Mouse (Mus musculus) c-Kit-positive CD71-positive TER-119-positive erythroid progenitor cells, embryonic 14.5 days (primary cell): ENCODE data around the gene Fam229a.

Experiments used
- DNase-seq: peaks from one replicate; pipeline ENCODE4 v3.0.0-alpha.2; 2013; ENCODE audit warnings: low spot score

Fam229a gene

DNA sequence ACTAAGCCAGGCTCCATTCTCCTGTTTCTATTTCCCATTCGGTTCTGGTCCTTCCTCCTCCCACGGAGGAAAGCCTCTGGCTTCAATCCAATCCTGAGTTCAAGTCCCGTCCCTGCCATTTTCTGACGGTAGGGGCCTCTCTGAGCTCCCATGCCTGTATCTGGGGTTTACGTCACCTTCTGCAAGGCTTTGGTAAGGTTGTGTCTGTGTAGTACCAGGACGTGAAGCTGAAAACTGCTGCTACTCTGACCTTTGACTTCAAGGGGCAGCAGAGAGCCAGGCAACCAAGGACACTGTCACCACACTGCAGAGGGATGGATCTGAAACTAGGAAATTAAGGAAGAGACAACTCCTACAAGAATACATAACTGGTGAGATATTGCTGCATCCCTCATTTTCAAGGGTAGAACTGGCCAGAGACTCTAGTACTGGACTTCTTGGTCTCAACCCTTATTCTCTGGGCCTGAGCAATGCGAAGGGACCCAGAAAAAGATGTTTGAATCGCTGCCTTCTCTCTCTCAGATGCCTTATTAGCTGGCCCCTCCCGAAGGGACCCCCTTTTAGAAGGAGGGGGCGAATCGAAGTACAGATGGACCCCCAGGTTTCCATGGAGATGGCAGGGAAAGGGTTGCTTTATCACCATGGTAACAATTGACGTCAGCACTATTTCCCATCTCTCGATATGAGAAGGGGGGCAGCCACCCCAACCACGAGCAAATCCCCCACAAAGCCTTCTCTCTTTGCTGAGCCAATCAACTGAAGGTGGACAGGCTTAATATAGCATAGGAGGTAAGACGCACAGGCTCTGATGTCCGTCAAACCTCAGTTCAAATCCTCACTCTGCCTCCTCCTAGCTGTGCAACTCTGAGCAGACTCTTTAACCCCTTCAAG, 4.9 kb downstream of the Fam229a start:
- DNase-seq, result no peak

DNA sequence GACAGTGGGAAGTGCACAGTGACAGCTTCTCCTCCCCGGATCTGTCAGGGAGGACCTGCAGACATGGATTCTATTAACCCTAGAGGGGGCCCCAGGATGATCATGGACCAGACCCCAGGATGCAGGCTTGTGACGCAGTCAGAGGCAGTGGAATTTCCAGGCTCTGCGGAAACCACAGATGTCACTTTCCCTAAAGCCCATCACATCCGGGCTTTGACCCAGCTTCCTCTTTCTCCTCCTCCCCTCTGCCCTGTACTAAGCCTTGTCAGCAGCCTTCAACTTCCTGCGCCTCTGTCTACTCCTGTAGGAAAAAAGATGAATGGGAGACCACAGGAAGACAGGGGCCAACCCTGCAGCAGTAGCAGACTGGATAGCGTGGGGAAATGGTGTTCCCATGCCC, 5.6 kb downstream of the Fam229a start:
- DNase-seq, result no peak

DNA sequence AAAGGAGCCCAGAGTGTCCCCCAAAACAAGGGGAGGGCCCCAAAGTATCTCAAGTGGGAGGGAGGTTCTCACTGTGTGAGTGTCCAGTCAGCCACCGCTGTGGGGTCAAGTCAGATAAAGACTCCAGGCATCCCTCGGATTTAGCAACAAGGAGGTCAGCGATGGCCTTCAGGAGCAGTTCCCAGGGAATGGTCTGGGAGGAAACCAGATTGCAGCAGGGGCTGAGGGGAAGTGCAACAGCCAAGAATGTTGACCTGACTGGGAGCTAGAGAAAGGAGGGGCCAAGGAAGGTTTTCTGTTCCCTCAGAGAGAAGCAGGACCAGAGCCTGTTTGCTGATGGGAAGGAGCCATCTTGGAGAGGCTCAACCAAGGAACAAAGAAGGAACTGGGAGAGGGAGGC, 8.0 kb downstream of the Fam229a start:
- DNase-seq, result no peak

DNA sequence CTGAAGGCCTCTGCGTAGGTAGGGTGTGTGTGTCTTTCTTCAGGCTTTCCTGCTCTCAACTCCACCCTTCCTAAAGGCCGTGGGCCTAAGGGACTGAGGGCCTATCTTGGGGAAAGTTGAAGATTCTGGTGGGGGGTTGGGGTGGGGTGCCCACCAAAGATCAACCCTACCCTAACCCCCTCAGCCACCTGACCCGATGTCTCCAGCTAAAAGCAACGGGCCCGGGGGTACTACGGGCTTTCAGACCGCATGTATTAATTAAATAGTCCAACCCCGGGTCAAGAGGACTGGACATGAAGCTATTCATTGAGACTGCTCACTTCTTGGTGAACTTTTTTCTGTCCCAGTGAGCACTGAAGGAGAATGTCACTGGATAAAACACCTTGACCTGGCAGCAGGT, 9.0 kb downstream of the Fam229a start:
- no peak for DNase-seq

DNA sequence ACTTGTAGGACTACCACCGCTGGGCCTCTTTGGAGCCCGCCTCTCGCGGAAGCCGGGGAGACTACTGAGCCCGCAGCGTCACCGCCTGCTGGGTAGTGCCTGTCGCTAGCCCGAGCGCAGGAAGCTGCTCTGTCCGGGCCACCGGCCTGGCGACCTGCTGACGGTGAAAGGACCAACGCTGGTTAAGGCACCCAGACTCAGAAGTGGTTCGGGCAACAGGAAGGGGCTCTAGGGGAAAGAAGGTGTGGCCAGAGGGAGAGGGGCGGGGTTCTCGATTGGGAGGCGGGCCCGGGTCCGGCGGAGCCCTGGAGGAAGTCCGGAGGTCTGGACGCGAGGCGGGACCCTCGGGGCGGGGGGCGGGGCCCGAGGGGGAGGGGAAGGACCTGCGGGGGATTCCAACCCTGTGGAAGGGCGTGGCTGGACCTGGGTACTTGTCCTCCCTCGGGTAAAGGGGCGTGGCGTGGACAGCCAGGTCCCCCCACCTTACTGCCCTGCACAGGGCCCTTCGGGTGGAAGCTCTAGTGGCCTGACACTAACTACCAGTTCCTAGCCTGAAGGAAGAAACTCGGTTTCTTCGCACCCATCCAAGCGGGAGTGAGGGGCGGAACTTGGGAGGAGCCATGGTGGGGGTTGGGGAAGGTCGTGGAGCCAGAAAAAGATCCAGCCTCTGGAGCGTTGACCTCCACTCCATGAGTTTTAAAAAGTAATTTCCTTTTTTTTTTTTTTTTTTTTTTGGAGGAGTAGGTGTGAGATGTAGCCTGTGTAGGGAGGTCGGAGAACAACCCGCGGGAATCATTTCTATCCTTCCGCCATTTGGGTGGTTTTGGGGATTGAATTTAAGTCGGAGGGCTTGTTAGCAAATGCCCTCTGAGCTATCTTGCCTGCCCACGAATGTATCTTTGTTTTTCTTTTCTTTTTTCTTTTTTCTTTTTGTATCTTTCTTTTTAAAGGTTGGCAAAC, 9.9 kb downstream of the Fam229a start:
- DNase-seq, result peak; percentile 39

DNA sequence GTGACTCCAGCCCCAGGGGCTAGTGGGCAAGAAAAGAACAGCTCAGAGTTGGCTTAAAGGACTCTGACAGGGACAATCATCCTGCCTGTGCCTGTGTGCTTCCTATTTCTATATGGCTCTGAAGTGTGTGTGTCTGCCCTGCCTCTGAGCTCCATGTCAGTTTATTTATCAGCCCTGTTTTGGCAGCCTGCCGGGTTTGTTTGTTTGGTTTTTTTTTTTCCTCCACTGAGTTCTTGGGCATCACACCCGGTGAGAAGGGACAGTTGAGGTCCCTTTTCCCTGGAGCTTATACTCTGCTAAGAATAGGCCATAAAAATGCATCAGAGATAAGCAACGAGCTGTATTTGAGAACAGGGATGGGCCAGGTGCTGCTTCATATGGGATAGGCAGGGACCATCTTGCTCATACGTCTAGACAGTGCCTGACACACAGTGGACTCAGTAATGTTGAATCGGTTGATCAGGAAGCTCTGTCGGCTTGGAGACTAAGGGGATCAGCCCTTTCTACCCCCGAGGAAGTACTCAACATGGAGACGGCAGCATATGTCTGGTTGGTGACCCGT, 11.4 kb downstream of the Fam229a start:
- no peak for DNase-seq

DNA sequence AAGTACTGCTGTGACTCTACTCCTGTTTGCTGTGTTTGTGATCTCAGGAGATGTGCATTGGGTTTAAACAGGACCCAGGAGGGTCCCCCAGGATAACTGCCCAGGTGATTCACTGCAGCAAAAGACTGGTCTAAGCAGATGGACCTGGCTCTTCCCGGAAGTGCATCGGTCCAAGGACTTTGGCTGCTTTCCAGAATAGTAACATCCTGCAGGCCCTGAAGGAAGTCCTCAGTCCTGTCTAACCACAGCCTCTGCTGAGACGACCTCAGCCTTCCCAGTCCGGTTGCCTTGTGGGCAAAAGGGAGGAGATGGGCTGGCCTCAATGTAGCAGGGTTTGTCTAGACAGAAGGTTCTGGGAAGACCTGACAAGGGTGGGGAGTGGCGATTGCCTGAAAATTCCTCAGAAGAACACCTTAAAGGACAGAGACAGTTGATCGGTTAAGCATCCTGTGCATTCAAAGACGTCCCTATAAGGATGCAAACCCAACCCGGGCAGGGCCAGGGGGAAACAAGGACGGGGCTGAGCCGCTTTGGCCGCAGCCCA, 12.0 kb downstream of the Fam229a start:
- no peak for DNase-seq

DNA sequence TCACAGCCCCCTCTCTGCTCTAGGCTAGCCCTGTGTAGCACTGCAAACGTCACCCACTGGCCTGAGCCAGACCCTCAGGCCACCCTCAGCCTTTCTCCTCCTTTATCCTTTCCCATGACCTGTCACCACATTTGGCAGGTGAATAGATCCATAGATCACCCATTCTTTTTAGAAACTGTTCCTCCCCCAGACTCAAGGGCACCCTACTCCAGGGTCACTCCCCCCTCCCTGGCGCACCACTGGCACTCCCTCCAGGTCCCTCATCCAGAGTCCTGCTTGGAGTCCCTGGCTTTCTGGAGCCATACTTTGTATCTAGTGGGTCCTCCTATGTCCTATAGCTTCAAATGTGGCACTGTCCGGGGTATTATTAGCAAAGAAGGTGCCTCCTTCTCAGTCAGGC, 14.5 kb downstream of the Fam229a start:
- no peak for DNase-seq

DNA sequence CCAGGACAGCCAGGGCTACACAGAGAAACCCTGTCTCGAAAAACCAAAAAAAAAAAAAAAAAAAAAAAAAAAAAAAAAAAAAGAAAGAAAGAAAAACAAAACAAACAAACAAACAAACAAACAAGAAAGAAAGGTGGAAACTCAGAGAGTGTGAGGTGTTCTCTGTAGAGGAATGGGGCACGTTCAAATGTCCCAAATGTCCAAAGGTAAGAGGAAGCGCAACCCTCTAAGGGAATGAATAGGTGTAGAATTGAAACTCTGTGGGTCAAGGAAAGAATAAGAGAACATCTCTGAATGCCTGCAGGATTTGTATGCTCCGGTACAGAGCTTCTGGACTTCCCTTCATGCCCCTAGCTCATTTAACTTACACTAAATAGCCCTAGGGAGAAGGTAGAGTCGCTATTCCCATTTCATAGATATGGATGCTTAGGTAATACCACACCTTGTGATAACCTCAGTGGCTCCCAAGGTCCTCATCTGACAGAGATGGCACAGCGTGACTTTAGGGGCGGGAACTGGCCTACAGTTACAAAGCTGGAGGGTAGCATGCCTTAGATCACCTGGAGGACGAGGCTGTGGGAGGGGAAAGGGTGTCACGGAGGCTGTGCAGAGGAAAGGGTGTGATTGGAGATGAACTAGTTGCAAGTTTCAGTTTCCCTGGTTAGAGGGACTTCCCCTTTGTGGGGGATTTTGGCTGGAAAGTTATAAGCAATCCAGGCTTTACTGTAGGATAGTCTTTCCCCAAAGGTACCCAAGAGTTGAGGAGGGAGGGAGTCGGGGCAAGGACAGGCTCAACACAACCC, 16.6 kb downstream of the Fam229a start:
- DNase-seq, result no peak

DNA sequence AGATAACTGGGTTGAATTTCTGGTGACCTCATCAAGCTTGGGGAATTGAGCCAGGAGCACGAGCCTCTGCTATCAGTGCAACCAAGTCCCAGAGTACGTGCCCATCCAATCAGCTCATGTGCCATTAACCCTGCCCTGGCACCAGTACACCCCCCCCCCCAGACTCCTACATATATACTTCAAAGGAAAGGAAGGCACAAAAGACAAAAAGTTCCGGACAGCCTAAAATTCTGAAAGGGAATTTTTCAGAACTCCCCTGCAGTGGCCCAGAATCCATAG, 17.2 kb downstream of the Fam229a start:
- no peak for DNase-seq

DNA sequence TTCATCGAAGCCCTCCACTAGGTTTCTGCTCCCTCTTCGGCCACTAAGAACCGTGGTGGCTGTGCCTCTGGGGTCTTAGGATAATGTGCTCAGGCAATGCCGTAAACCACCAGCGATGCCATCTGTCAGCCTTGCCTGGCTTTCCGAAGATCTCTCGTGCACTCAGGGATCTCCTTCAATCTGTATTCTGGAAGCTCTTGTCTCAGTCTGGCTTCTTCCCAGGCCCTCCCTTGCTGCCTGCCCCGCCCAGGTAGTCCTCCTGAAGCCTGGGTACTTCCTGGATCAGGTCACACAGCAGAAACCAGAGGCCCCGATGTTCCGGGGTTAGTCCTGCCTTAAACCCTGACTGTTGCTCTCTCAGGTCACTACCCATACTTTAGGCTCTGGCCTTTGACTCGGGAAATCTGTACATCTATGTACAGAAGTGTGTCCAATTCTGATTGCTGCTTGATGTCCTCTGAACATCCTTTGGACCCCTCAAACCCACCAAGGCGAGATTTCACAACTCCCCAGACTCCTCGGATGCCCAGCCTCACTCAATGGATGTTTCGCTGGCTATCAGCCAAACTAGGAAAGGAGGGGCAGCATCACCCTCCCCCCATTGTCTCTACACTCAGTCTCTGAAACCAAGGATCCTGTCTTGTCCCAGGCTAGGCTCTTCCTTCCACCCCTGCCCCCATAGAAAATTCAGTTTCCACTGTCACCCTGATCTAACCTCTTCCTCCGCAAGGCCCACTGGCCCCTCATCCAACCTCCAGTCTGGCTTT, 18.0 kb downstream of the Fam229a start:
- DNase-seq, result no peak

DNA sequence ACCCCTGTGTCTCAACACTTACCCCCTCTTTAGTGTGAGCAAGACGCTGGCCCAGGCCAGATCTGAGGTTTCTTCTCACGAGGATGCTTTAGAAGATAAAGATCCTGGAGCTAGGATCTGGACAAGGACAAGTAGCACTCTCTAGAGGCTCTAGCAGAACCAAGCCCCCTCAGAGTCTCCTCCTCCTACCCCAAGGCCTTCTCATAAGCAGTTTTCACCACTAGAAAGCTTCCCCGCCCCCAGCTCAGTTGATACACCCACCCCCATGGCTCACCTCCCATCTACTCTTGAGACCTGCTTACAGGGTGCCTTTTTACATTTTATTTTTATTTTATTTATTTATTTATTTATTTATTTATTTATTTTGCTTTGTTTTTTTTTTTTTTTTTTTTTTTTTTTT, 18.7 kb downstream of the Fam229a start:
- DNase-seq, result no peak

DNA sequence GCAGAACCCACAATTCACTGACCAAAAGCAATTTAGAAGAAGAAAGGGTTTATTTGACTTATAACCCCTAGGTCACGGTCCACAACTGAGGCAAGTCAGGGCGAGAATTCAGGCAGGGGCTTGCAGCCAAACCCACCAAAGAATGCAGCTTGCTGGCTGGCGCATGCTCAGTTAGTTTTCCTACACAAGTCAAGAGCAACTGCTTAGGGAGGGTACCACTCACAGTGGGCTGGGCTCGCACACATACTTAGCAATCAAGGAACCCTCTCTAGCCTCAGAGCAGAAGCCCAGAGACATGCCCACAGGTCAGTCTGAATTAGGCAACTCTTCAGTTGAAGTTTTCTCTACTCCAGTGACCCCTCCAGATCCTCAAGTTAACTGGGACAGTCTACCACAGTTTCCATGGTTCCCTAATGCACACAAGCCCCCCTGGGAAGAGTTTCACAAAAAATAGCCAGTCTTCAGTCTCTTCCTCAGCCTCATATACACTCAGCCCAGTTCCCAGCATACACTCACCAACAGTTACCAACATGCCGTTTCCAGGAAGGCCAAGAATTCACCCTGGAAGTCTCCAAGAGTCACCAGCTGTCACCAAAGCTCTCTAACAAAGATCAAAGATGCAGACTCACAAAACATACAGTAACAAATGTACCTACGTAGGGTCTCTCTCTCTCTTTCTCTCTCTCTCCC, 19.9 kb downstream of the Fam229a start:
- no peak for DNase-seq

DNA sequence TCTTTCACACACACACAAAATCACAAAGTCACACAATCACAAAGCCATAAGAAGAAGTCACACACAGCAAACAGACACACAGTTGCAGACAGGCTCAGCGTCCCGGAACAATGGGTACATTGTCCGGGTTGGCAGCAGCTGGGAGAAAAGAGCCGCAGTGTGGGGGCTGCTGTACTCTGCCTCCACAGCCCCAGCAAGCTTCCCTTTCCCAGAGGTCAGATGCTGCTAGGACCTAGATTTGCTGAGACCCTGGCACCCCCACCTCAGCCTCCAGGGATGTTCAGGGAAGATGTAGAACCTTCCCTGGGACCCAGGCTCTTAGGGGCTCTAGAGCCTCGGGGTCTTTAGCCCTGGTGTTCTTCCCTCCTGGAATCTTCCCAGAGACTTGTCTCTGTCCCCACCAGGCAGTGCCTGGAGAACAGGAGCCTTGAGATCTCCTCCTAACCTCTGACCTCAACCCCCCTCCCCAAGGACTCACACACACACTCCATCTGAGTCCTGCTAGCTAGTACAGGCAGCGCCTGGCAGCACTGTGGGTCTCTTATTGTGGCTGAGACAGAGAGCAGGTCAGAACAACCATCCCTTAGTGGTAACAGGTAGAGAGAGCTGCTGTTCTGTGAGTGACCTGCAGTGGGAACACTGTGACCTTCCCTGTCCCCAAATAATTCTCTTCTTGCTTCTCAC, 20.6 kb downstream of the Fam229a start:
- DNase-seq, result no peak

DNA sequence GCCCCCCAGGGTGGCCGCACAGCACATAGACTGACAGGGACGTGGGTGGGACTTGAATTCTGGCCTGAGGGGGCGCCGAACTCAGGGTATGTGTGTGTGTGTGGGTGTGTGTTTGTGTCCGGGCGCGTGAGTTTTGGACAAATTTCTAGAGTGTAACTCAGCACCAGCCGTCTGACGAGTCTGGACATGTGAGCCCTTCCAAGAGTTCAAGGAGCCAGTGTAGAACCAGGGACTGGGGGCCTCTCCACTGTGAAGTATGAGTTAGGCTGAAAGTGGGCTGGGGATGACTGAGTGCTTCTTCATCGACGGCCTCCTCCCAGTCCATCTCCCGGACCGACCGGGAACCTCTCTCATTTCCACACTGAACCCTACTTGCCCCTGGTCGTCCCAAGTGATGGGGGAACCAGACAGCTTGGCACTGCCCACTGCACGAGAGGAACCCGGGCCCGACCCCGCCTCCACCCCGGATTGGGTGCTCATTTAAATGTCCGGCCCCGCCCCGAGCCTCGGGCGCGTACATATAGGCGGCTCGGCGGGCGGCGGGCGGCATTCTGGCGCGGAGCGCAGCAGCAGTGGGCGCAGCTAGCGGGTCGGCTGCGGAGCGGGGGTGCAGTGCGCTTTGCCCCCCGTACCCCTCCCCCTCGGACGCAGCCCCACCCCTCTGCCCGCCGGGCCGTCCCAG, 22.2 kb downstream of the Fam229a start, which contains the start of gene Marcksl1:
Gene Marcksl1, plus strand, starts transcription at position 496 of the 682 bp plus-strand sequence.
- DNase-seq, result peak; percentile 68

DNA sequence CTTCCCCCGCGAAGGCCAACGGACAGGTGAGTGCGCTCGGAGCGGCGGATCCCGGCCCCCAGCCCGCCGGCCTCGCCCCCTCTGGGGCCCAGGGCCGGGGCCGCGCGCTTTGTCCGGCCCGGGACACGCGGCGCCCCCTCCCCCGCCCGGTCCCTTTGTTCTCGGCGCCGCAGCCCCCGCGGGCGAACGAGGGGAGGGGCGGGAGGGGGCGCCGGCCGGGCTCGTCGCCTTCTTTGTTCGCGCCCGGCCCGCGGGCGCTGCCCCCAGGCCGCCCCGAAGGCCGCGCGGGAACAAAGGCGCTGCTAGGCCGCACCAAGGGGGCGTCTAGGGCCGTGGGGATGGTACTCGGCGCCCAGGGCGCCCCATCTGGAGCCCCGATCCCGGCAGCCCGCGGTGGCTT, 22.9 kb downstream of the Fam229a start:
- no peak for DNase-seq

DNA sequence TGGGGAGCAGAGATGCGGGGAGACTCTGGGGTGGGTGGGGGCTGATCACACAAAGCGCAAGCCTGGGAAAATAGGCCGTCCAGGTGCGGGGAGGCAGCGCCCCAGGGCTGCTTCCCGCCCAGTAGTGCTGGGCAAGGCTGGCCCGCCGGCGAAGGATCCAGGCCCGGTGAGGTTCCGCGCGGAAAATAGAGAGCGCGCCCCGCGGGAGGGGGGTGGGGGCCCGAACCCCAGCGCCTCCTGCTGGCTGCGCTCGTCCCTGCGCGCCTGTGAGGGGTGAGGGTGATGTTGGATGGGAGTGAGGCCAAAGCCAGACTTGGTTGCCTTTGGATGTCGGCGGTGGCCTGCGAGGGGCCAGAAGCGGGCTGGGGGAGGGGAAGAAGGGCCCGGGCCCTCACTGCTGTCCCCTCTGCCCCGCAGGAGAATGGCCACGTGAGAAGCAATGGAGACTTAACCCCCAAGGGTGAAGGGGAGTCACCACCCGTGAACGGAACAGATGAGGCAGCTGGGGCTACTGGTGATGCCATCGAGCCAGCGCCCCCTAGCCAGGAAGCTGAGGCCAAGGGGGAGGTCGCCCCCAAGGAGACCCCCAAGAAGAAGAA, 23.4 kb downstream of the Fam229a start:
- DNase-seq, result peak; percentile 48

DNA sequence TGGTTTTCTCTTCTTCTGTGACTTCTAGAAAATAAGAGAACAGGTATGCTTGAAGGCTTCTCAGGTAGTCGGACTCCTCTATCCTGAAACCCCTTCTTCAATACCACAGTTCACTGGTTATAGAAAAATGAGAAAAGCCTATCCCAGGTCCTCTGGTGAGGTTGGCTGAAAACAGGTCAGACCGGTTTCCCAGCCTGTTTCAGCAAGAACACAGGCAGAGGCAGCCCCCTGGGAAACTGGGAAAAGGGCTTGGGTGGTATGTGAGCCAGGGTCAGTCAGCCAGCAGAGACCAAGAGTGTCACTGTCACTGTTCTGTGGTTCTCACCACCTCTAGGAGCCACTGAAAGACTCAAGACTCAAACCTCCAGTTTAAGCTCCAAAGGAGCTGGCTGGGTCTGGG, 25.9 kb downstream of the Fam229a start:
- no peak for DNase-seq

DNA sequence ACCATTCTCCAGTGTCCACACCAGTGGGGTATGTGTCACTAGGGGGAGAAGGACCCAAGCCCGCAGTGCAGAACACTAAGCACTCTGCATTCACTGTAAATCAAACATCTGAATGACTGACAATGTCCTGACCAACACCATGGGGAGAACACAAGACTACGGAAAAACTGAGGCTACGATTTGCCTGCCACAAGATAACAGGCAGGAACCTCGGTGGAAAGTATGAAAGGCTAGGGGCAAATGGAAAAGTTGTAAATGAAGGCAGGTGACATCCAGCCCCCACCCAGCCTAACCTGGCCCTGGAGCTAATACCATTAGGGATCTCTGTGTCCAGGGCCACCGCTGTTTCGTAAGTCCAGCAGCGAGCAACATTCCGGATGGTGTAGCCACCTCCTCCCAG, 27.5 kb downstream of the Fam229a start:
- no peak for DNase-seq
